Mouse (Mus musculus): ENCODE measurements around the gene Gm21822. TPM values are rescaled to one million over a fixed set of nuclear protein-coding genes. Genes with fewer than 3 reads are reported as not detected.
"Not testable (repeated sequence)": the region's sequence is repeated elsewhere in the genome, so short reads cannot be mapped to it uniquely, and the experiment has no call there.

Gene Gm21822
- not detected for polyA plus RNA-seq (2012; fragmentation: generic; extraction: Trizol)

DNA sequence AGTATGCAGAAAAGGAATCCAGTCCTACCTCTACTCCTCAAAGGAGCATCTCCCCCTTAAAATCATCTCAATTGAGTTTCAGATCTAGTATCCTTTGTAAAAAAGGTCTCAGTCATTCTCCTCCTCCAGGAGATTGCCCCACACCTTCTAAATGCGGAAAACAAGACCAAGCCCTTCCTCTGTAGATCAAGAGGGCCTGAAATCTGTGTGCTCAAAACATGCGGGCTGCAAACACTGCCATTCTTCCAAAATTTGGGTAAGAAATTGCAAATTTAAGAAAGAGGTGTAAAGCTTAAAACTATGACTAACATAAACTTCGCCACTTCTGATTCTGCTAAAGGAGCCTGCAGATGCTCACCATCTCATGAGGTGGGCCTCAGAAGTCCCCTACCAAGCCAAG, at the start of gene Gm21822:
TSS of gene Gm21822 (plus strand) at position 301 of the 400 bp plus-strand sequence.
- H3K79me2 ChIP-seq (ENCODE audit: control insufficient read depth, insufficient read depth); H3K27me3 ChIP-seq (ENCODE audit: control insufficient read depth, insufficient read depth, insufficient read length); H3K4me2 ChIP-seq (ENCODE audit: low read depth); H3K36me3 ChIP-seq (ENCODE audit: control insufficient read depth, insufficient read depth); H3ac ChIP-seq (ENCODE audit: control insufficient read depth, insufficient read length); H3K4me3 ChIP-seq: not testable (repeated sequence)
